Mouse (Mus musculus): ENCODE data around the gene Lypla2.
A peak's percentile ranks its signal among the peaks of the same experiment; 100 is the strongest.

GRCm38 (mm10) chr4:136010586-136010985 is 38.2 kb upstream of the Lypla2 start:
- TF ChIP-seq ZMIZ1 (IDR thresholded peaks at IDR 0.05; ENCODE audit: low read depth, low read length), result no peak
- TF ChIP-seq CTCF (conservative IDR thresholded peaks at IDR 0.05 in 1 of 2, IDR thresholded peaks at IDR 0.05 in 1 of 2; ENCODE audit: low read depth in 2 of 2, low read length in 2 of 2), result peak in 1 of 2 experiments; percentile 56; a peak in 2 of 4 replicates
- no peak for TF ChIP-seq USF1 (IDR thresholded peaks at IDR 0.05; ENCODE audit: low read depth, low read length)
